Mouse (Mus musculus): Measurements from ENCODE around the gene Tekt5. TPM values are rescaled to one million over a fixed set of nuclear protein-coding genes. Genes with fewer than 3 reads are reported as not detected.

Tekt5 gene
- polyA plus RNA-seq, 1 experiment from 2014 or later, result not detected

DNA sequence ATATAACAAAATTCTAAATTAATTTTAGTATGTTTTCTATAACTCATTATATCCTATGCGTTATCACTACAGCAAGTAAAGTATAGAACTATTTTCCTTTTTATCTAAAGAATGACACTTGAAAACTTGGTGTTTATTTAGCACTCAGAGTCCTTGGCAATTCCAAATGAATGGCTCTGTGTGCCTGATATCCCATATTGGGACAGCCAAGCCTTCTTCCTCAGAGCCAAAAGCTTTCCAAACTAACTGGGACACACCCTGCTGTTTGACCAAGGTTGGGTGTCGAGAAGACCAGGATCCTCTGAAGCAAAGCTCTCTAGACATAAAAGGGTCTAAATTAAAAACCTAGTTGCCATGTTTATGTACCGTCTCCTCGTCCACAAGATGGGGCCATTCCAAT is 54.2 kb downstream of the Tekt5 start:
- Histone ChIP-seq H3K27ac (no peak overlapping the region), H3K9me3 (replicated peaks) (no peaks in the 10 kb centered on the region), H3K27me3 (ENCODE audit: low read depth, poor library complexity, severe bottlenecking) (no peaks in the 10 kb centered on the region), H3K4me3 (no peak overlapping the region), H3K4me1 (peaks cover 10% of the 10 kb centered on the region), H3K36me3 (no peaks in the 10 kb centered on the region)
- DNase-seq (ENCODE audit: low spot score), result no peak
- 79% methylated on average over 4 of the region's 4 CpGs for WGBS

DNA sequence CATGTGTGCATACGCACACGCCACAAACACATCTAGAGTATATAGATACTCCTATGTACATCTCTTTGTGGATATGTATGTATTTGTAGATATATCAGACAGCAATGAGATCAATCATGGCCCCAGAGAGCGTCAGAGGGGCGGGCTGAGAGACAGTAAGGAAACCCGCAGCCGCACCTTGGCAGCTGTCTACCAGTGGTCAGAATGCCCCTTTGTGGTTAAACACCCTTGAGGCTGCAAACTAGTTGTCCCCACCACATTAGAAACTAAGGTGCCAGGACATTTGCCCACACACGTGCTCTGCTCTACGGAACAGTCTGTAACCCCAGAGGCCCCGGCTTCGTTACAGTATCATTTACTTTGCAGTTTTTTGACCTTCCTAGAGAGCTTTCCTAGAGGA is 55.4 kb downstream of the Tekt5 start:
- 93% methylated on average over 10 of the region's 10 CpGs for WGBS
- no peaks in the 10 kb centered on the region for H3K9me3 ChIP-seq (replicated peaks)
- H3K27ac ChIP-seq, result no peak overlapping the region
- H3K4me1 ChIP-seq, result peaks cover 10% of the 10 kb centered on the region
- DNase-seq (ENCODE audit: low spot score), result no peak
- no peaks in the 10 kb centered on the region for H3K27me3 ChIP-seq (ENCODE audit: low read depth, poor library complexity, severe bottlenecking)
- no peak overlapping the region for H3K4me3 ChIP-seq
- H3K36me3 ChIP-seq, result no peaks in the 10 kb centered on the region

DNA sequence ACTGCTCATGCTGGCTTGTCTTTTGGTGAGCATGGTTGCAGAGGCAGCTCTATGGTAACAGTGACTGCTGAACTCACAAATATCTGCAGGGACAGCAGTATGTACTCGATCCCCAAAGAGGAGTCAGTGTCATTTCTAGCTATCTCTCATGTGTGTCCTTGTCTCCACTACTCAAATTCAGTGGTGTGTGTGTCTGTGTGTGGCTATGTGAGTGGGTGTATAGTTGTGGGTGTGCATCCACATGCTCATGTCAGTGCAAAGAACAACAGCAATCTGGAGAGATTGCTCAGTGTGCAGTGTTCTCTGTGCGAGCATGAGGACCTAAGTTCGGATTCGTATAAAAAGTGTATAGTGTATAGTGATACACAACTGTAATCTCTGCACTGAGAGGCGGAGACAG is 56.7 kb downstream of the Tekt5 start:
- Histone ChIP-seq H3K9me3 (replicated peaks) (no peaks in the 10 kb centered on the region), H3K27ac (no peak overlapping the region), H3K36me3 (no peaks in the 10 kb centered on the region), H3K27me3 (ENCODE audit: low read depth, poor library complexity, severe bottlenecking) (no peaks in the 10 kb centered on the region), H3K4me3 (no peak overlapping the region), H3K4me1 (peaks cover 10% of the 10 kb centered on the region)
- 93% methylated on average over 5 of the region's 5 CpGs for WGBS
- DNase-seq (ENCODE audit: low spot score), result no peak

DNA sequence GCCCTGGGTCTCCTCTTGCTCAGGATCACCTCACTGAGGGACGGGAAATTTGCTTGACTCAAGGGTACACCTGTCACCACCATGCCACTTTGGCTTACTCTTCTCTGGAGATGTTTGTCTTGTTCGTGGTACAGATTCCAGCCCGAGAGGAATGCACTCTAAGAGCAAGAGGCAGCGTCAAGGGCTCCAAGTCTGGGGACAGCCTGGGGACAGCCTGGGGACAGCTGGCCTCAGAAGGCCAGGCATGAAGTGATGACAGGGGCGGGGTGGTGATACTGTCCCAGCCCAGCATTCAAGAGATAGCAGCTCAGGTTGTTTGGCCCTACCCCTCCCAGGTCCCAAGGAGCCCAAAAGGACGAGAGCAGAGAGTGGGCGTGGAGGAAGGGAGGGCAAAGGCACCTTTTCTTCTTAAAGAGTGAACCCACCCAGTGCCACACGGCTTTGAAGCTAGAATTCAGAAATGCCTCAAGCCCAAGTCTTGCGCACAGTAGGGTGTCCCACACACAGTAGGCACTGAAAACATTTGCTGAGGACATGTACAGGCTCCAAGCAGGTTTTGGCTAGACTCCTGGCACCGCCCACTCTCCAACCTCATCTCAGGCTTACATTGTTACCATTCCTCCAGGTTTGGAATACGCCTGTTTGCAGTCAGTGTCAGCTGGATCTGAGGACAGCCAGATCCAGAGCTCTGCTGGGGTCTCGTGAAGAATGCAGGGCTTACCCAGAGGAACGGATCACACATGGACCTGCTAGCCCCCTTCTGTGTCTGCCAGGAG is 57.7 kb downstream of the Tekt5 start:
- H3K4me3 ChIP-seq, result no peak overlapping the region
- no peak for DNase-seq (ENCODE audit: low spot score)

DNA sequence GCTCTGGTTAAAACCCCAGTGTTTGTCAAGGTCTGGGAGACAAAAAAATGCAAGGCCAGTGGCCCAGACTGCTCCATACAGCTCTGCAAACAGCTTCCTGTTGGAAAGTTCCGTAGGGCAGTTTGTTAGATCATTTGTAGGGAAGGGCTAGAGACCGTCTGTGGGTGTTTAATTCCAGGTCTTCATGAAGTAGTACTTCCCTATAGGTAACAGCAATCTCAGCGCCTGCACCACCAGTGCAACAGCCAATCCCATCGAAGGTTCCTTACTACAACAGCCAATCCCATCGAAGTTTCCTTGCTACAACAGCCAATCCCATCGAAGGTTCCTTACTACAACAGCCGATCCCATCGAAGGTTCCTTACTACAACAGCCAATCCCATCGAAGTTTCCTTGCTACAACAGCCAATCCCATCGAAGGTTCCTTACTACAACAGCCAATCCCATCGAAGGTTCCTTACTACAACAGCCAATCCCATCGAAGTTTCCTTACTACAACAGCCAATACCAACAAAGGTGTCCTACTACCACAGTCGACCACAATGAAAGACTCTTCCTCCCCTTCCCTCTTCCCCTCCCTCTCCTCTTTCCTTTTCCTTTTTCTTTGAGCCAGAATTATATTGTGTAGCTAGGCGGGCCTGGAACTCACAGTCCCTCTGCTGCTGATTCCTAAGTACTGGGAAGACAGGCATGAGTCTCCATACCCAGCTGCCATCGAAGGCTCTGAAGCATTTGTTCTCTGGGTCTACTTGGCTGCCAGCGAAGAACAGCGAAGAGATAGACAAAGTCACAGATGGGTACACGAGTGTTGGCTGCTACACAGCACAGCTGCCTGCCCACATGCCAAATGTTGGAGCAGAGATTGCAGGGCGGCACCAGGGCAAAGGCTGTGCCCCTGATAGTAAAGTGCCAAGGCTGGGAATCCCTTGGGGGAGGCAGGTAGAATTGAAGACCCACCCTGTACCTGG is 58.6 kb downstream of the Tekt5 start:
- no peaks in the 10 kb centered on the region for H3K9me3 ChIP-seq (replicated peaks)
- 92% methylated on average over 19 of the region's 19 CpGs for WGBS
- no peak for DNase-seq (ENCODE audit: low spot score)
- peaks cover 13% of the 10 kb centered on the region for H3K4me1 ChIP-seq
- no peak overlapping the region for H3K4me3 ChIP-seq
- no peaks in the 10 kb centered on the region for H3K36me3 ChIP-seq
- no peaks in the 10 kb centered on the region for H3K27me3 ChIP-seq (ENCODE audit: low read depth, poor library complexity, severe bottlenecking)
- no peak overlapping the region for H3K27ac ChIP-seq

More for the DNA sequence above, 57.7 kb downstream of the Tekt5 start:
- Histone ChIP-seq H3K27ac (no peak overlapping the region), H3K9me3 (replicated peaks) (no peaks in the 10 kb centered on the region), H3K36me3 (no peaks in the 10 kb centered on the region), H3K4me1 (peaks cover 16% of the 10 kb centered on the region), H3K27me3 (ENCODE audit: low read depth, poor library complexity, severe bottlenecking) (no peaks in the 10 kb centered on the region)
- 78% methylated on average over 13 of the region's 13 CpGs for WGBS

DNA sequence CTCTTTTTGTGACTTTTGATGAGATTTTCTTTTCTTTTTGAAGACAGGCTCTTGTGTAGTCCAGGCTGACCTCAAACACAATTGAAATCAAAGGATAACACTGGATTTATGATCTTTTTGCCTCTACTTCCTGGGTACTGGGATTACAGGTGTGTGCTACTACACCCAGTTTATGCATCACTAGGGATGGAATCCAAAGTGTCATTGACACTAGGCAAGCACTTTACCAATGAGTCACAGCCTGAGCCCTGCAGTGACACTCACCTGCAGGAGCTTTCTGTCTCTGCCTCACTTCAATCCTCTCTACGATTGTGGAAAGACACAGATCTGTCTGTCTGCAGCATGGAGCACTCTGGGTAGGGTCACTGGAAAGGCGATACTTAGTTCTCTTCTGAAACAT is 59.3 kb downstream of the Tekt5 start:
- H3K4me3 ChIP-seq, result no peak overlapping the region
- DNase-seq (ENCODE audit: low spot score), result no peak
- no peaks in the 10 kb centered on the region for H3K36me3 ChIP-seq
- peaks cover 6% of the 10 kb centered on the region for H3K4me1 ChIP-seq
- H3K27me3 ChIP-seq (ENCODE audit: low read depth, poor library complexity, severe bottlenecking), result no peaks in the 10 kb centered on the region
- H3K9me3 ChIP-seq (replicated peaks), result no peaks in the 10 kb centered on the region
- H3K27ac ChIP-seq, result no peak overlapping the region
- 87% methylated on average over 2 of the region's 2 CpGs for WGBS

DNA sequence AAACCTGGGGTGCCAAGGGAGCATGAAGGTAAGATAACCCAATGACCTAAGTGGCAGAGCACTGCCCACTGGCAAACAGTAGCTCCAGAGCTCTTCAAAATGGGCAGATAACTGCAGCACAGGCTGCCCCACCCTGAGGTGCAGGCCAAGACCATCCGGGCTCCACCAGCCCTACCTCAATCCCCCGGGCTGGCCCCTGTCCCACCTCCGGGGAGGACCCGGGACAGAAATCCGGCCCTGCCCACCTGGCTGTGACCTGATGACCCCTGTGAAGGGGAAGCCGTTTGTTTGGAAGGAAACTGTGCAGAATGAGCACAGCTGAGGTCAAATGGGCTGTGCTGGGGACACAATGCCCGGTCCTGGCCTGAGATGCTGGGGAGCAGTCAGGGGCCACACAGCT is 62.6 kb downstream of the Tekt5 start:
- H3K4me3 ChIP-seq, result no peak overlapping the region
- WGBS, result 53% methylated on average over 7 of the region's 7 CpGs

DNA sequence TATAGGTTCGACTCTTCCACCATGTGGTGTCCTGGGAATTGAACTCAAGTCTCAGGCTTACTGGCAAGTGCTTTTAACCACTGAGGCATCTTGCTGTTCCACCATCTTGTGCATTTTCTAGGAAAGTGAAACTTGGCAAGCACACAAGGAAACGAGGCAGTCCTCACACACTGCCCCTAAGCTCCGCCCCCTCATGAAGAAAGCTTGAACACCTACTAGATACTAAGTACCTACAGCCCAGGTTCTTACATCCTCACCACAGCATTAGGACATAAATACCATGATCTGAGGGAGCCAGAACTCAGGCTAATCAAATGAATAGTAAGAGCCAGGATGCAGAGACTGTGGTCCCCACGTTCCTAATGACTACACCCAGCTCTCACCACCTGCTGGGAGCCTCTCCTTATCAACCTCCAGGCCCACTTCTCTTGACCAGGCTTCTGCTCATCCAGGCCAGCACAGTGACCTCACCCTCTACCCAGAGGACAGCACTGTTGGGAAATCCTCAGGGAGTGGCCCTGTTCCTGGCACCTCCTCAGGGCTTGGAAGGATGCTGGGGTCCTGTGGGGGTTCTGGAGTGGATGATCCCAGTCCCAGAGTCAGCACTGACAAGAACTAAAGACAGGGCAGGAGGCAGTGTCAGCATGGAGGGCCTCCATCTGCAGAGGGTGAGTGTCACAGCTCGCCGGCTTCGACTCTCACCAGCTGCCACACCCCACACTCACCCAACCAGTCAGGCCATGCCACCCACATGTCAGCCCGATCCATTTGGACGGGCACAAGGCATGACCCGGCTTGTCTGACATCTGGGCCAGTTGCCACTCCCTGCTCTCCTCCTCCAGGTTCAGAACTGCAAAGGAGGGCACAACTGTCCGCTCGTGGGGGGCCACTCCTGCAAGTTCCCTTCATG is 64.4 kb downstream of the Tekt5 start:
- 79% methylated on average over 12 of the region's 12 CpGs for WGBS
- Histone ChIP-seq H3K9me3 (replicated peaks) (no peaks in the 10 kb centered on the region), H3K27ac (no peak overlapping the region), H3K27me3 (ENCODE audit: low read depth, poor library complexity, severe bottlenecking) (no peaks in the 10 kb centered on the region), H3K36me3 (no peaks in the 10 kb centered on the region), H3K4me1 (peaks cover 14% of the 10 kb centered on the region), H3K4me3 (no peak overlapping the region)
- no peak for DNase-seq (ENCODE audit: low spot score)

More for the DNA sequence above, 62.6 kb downstream of the Tekt5 start:
- H3K9me3 ChIP-seq (replicated peaks), result no peaks in the 10 kb centered on the region
- no peak for DNase-seq (ENCODE audit: low spot score)
- no peaks in the 10 kb centered on the region for H3K36me3 ChIP-seq
- peaks cover 13% of the 10 kb centered on the region for H3K4me1 ChIP-seq
- H3K27ac ChIP-seq, result no peak overlapping the region
- no peaks in the 10 kb centered on the region for H3K27me3 ChIP-seq (ENCODE audit: low read depth, poor library complexity, severe bottlenecking)

DNA sequence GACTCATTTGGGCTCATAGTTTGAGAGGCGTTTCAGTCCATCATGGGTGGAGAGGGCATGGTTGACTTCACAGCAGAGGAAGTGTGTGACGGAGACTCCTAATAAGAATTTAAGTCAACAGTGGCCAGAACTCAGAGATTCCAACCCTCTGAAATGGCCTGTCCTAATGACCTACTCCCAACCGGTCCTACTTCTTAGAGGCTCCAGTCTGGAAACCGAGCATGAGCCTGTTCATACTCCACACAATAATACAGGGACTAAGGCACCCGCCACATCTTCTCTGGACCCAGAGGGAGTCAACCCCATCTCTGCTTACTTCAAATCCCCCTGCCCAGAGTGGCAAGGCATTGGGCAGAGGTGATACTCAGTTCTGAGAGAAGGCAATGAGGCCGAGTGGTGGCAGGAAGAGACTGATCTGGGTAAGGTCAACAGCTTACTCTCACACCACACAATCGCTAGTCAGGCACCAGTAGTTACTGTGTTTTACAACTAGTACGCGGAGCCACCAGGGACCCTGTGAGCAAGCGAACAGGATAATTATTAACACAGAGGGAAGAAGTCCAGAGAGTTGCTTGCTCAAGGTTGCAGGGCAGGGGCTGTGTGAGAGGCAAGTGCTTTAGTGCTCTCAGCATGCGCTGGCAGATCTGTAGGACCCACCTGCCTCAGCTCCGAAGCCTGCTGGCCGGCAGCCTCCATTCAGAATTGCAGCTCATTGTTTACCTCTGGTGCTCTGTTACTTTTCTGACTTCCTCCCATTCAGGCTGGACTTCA is 67.5 kb downstream of the Tekt5 start:
- Histone ChIP-seq H3K4me1 (peaks cover 10% of the 10 kb centered on the region), H3K4me3 (no peak overlapping the region), H3K9me3 (replicated peaks) (no peaks in the 10 kb centered on the region), H3K36me3 (no peaks in the 10 kb centered on the region), H3K27ac (peak overlapping the region; percentile 19; the same call in 1 of the 2 replicates), H3K27me3 (ENCODE audit: low read depth, poor library complexity, severe bottlenecking) (no peaks in the 10 kb centered on the region)
- 62% methylated on average over 13 of the region's 13 CpGs for WGBS
- DNase-seq (ENCODE audit: low spot score), result no peak

DNA sequence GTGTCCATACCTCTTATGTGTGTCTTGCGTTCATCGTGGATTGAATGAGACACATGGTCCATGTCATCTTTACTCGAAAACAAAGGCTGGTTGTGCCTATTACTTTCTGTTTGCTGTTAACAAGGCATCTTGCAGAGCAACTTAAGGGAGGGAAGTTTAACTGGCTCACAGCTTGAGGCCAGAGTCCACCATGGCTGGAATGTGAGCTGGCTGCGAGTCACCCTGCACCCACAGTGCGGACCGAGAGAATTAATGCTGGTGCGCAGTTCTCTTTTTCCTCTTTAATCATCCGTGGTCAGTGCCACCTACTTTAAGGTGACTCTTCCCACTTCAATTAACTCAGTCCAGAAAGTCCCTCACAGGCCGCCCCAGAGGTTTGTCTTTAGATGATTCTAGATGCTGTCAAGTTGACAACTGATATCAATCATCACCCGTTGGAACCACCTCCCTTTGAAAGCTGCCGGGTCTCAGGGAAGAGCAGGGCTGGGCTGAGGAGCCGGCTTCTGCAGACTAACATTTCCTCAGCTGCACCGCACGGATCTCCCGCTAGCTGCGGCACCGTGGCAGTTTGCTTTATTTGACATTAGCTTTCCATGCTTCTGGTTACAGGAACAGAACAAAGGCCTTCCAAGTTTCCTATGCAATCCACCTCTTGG is 75.2 kb downstream of the Tekt5 start:
- no peaks in the 10 kb centered on the region for H3K36me3 ChIP-seq

DNA sequence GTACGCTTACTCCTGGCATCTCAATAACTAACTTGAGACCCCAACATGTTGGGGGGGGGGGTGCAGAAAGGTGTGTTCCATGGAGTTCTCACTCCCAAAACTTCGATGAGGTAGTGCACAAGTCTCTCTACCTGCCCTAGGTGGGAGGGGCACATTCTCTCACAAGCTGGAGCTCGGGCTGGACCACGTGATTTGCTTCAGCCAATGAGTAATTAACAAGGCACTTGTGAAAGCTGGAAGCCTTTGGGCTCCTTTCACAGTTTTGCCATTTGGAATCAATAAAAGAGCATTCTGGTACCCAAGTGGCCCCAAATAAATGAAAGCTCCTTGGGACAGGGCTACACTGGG is 78.1 kb downstream of the Tekt5 start:
- Histone ChIP-seq H3K27me3 (ENCODE audit: low read depth, poor library complexity, severe bottlenecking) (peaks cover 32% of the 10 kb centered on the region), H3K36me3 (no peaks in the 10 kb centered on the region), H3K9me3 (replicated peaks) (no peaks in the 10 kb centered on the region), H3K27ac (no peak overlapping the region), H3K4me1 (peaks cover 26% of the 10 kb centered on the region), H3K4me3 (no peak overlapping the region)
- WGBS, result 54% methylated on average over 4 of the region's 4 CpGs
- DNase-seq (ENCODE audit: low spot score), result no peak

More for the DNA sequence above, 75.2 kb downstream of the Tekt5 start:
- no peak for DNase-seq (ENCODE audit: low spot score)
- Histone ChIP-seq H3K4me3 (no peak overlapping the region), H3K9me3 (replicated peaks) (no peaks in the 10 kb centered on the region), H3K27me3 (ENCODE audit: low read depth, poor library complexity, severe bottlenecking) (peaks cover 4% of the 10 kb centered on the region; the same call in 1 of the 2 replicates), H3K27ac (no peak overlapping the region), H3K4me1 (peaks cover 9% of the 10 kb centered on the region; the same call in 1 of the 2 replicates)
- WGBS, result 61% methylated on average over 17 of the region's 17 CpGs
